Mouse (Mus musculus): ENCODE measurements around the gene Plg. TPM values are rescaled to one million over a fixed set of nuclear protein-coding genes. Genes with fewer than 3 reads are reported as not detected.

Plg gene
- total RNA-seq (2021), result not detected
- long read RNA-seq, experiment 1, result 0 reads
- long read RNA-seq, experiment 2, result 0 reads

DNA sequence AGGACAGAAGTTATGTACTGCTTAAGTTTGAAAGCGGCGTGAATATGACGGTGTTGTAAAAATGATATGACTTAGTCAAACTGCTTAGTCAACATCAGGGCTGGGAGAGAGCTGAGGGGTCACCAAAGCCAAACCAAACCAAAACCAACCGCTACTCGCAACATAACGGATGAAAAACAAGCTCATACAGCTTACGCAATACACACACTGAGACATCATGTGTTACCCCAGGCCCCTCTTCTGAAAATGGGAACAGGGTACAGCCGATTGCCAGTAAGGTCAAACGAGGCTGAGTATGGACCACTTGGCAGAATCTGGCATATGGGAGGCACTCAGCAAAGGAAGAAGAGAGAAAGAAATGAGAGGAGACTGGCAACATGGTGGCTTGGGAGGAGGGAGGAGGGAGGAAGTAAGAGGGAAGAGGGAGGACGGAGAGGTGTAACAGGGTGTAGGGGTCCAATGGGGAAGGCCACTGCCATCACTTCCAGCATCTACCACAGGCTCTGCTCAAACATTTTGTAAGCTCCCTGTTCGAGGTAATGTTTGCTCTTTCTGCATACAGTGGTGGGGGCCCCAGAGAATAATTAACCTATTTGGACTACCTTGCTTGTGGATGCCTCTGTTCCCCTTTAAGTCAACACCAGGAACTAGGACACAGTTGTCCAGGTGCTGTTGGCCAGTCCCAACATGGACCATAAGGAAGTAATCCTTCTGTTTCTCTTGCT lies at the start of gene Plg:
Plg (plus strand) TSS at position 628 of the 725 bp plus-strand sequence.
- no peak for DNase-seq (ENCODE audit: low spot score in 2 of 2)

DNA sequence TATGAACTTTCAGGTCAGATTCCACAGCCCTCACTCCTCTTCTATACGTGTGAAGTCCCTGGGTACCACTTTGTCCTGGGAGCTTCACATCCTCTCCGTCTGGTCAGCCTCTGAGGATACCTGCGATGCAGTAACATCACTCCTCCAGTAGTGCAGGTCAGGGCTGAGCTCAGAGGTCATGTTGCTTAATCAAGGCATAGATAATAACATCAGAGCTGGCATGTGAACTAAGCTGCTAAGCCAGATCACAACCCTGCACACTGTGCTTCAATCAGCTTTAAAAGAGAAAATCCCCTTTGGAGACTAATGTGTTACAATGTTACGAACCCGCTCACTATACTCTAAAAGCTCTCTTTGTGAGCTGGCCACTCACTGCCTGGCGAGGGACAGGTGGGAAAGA lies 43.3 kb upstream of the Plg start:
- no peak for DNase-seq (ENCODE audit: low spot score in 2 of 2)

DNA sequence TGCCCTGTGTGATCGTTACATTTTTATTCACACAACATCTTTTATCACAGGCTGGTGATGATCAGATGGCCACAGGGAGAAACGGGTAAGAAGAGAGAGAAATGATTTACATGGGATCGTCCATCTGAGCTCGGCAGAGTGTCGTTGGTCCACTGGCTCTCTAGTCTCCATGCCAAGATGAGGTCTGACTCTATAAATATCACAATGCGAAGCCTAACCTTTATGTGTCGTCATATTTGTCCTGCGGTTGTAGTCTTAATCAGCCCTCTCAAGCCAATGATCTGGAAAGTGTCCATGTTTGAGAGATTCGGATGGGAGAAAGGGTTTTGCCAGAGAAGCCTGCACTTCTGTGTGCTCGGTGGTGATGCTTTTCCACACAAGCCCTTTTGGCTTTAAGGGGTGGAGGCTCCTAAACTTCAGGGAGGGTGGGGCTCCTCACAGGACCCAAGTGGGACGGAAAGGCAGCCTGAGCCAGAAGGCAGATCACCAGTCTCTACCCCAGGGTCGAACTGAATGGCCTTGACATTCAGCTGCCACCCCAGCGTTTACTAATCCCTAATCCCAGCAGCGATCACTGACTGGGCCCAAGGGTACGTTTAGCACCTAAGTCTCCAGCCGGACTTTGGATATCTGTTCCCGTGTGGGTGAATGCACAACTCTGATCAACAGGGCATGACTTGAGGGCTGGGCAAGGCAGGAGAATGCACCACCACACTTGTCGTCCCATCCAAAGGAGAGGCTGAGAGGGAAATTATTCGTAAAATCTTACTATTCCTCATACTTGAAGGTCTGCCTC lies 42.1 kb upstream of the Plg start:
- DNase-seq (ENCODE audit: low spot score in 2 of 2), result no peak

DNA sequence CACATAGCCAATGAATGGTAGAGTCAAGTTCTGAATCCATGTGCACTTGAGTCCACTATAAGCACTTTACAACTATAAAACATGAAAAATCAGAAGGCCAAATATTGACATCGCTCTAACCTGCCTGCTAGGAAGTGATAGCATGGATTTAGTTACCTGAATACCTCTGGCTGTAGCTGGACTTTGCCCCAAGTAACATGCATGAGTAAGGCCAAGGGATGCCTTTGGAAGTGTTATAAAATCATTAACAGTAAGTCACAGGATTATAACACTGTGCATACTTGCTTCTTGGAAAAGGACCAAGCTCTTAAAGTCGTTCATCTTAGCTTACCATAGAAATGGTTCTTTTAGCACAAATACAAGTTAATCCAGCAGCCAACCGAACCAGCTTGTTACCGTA lies 41.3 kb upstream of the Plg start:
- no peak for DNase-seq (ENCODE audit: low spot score in 2 of 2)

DNA sequence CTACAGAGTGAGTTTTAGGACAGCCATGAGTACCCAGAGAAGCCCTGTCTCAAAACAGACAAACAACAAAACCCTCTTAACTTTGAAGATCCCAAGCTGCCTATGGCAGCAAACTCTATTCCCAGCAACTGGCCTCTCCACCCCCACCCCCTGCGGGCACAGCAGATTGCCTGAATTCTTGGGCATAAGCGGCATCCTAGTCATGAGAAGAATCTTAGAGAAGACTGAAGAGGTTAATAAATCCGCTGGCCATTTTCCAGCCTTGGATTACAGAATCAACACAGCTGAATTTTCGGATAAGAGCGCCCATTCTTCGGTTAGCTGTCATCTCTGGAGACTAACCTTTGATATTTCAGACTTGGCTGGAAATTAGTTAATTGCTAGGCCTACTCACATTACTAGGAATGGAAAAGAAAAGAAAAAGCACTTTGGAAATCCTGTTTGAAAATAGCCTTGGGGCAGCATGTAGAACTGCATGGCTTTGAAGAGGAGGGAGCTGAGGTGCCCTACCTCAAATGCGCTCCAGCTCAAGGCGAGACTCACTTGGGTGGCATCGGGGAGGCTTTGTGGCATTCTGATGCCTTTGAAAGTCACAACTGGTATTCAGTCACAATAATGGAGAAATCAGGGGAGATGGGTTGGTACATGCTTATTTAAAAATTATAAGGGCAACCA lies 34.6 kb upstream of the Plg start:
- no peak for DNase-seq (ENCODE audit: low spot score in 2 of 2)

DNA sequence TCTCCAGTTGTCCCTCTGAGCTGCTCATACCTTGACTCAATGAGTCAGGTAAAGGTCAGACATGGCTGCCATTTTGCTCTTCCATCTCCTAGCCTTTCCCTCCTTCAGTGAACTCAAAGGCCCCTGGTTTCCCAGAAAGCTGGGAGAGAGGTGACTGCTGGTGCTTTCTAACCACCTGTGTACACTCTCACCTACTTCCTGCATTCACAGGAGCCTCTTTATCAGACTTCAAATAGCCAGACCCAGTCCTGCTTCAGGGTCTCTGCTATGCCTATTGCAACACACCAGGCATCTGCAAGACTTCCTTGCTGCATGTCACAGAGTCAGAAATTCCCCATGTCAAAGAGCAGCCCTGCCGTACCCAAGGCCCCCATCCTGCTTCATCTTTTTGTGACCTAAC lies 30.9 kb upstream of the Plg start:
- no peak for DNase-seq (ENCODE audit: low spot score in 2 of 2)

DNA sequence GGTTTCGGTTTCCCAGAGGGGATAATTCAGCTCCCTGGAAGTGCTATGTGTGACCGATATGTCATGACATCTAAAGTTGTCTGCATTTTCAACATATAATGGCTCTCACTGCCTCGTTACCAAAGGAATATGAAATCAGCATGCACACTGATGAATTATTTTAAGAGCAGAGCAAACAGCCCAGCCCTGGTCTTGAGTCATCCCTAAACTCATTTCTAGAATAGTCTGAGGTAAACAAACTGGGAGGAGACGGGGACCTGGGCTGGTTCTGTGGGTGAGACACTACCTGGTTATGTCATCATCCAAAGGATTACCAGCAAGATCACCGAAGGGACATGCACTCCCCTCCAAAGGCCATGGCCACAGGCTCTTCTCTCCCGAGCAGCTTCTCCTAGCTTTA lies 26.8 kb upstream of the Plg start:
- DNase-seq (ENCODE audit: low spot score in 2 of 2), result no peak

DNA sequence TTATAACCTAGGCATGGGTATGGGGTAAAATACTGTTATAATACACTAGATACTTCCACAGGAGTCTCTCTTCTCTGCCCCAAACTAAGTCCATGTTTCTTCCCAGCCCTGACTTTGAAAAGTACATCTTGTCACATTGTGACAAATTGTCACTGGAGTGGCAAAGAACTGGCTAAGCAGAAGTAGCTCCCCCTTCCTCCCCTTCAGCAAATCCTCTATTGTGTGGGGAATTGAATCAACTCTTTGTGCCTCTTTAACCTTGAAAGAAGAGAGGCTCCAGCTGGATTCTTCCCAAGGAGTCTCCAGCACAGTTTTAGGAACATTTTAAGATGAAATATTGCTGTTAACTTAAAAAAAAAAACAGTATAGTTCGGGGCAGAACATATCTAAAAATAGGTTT lies 25.6 kb upstream of the Plg start:
- DNase-seq (ENCODE audit: low spot score in 2 of 2), result no peak

DNA sequence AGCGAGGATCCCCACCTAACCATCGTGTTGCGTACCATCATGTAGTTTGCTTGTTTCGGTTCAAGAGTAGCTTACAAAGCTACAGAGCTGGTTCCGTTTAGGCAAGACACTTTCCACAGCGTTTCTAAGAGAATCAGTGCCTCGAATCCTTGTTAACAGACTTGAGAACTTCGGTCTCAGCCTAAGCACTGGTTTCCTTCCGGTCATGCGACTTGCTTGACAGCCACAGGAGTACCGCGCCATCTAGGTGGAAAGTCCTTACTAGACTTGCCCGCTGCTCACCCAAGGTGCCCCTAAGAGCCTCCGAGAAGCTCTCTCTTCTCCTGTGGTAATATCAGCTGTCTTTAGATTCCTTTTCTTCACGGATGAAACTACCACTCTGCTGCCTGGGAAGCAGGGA lies 18.5 kb upstream of the Plg start:
- DNase-seq (ENCODE audit: low spot score in 2 of 2), result no peak

DNA sequence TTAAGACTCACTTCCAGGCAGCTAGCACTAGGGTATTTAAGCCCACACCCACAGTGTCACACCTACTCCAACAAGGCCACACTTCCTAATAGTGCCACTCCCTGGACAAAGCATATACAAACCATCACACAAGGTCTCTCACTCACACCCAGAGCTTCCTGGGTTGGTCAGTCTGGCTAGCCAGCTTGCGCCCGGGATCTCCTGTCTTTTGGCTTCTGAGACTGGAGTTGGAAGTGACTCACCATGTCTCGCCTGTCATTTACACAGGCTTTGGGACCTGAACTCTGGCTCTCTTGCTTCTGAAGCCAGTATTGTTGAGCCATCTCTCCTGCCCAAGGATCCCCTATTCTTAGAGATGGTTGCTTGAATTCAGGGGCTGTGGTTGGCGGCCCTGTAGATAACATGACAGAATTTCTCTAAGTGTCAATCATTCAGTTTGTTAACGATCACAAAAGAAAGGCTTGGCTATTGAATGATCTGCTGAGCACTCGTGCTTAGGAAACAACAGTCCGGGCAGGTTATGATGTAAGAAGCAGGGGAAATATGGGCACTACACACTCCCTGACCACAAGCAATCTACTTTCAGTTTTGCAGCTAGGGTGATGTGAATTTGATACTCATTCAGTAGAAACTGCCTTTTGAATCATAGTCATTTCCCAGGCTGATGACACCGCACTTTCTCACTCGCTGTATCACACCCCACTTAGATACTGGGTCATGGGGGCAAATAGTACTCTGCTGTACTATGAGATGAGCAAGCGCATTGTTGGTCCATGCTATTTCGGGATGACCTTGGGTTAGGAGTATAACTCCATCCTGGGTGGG lies 14.6 kb upstream of the Plg start:
- DNase-seq (ENCODE audit: low spot score in 2 of 2), result no peak

DNA sequence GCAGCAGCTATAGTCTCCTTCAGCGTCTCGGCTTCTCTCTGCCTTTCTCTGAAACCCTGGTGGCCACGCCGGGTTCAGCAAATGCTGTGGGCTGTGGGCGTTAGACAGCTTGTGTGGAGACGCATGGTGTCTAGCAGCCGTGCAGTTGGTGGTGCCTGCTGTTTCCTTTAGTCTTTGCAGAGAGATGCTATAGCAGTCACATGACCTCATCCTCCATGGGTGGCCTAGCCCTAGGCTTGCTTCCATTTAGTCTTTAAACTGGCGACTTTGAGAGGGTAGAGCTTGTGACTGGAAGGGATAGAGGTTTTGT lies 14.0 kb upstream of the Plg start:
- peak; percentile 41 to 52 for DNase-seq (ENCODE audit: low spot score in 2 of 2)

DNA sequence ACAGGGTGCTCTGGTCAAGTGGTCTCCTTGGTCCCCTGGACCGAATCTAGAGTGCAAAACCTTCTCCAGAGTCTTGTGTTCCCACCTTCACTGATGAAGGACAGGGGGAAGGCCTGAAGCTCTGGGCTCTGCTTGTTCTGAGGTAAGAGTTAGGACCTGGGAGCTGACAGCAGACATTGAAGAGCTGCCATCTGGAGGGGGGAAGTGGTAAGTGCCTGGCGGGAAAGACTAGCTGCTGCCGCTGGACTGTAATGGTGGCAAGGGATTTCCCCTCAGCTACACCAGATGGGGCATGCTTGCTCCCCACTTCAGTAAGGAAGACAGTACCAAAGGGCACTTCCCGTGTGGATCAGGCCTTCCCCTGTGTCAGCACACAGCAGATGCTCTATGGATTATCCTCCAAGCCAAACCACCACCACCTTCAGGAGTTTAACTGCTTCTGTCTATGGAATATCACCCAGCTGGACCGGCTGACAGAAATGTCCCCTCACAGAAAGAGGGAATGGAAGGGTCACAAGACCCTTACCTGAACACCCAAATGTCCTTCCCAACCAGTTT lies 11.0 kb upstream of the Plg start:
- peak; percentile 37 to 60 for DNase-seq (ENCODE audit: low spot score in 2 of 2)

DNA sequence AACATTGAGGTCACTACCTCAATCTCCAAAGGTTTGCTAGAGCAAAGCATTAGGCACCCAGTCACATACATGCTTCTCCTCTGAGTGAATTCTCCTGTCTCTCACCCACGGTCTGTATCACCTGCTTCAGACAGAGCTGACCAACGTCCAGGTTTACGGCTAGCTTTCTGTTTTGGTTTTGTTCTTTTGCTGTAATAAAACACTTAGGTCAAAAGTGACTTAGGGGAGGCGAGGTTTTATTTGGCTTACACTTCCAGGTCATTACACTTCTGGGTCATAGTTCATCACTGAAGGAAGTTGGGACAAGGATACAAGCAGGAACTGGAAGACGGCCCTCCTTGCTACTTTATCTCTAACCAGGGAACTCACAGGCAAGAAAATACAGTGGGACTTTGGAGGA lies 9.0 kb upstream of the Plg start:
- DNase-seq (ENCODE audit: low spot score in 2 of 2), result no peak

DNA sequence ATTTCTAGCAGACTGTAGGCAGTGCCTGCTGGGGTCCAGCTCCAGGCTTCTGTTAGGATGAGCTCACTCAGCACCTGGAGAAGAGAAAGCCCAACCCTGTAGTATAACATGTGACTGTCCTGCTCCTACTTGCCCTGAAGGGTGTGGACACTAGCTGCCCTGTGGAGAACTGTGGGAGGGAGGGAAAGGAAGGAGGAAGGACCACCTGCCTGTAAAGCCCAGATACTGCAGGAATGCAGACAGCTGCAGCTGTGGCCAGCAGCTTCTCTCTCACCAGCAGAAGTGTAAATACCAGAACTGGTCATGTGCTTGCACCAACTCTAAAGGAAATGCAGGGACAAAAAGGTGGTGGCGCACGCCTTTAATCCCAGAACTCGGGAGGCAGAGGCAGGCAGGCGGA lies 8.1 kb upstream of the Plg start:
- DNase-seq (ENCODE audit: low spot score in 2 of 2), result no peak

DNA sequence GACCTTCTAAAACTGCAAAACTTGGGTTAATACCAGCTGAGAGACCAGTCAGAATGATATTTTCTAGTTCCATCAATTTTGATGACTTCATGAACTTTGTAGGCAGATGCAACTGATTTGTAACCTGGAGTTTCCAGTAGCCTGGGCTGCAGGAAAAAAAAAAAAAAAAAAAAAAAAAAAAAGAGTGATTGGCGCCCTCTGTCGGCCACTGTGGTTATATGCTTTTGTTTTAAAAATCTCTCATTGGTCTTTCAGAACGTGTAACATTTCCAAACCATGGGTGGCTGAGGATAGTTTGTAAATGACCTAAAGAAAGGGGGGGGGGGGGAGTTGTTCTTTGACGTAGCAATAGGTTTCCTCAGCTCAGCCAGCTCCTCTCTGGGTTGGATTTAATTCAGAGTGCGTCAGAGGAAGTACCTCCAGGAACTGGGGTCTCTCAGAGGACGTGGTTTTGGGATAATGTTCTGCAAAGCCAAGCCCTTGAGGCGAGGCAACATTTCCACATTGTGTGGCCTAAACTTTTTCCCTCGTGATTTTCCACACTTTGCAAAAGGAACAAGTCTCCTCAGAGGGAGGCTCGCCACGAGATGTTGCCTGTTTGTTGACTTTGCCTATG lies 7.0 kb upstream of the Plg start:
- DNase-seq (ENCODE audit: low spot score in 2 of 2), result peak in 1 of 2 experiments; percentile 7

DNA sequence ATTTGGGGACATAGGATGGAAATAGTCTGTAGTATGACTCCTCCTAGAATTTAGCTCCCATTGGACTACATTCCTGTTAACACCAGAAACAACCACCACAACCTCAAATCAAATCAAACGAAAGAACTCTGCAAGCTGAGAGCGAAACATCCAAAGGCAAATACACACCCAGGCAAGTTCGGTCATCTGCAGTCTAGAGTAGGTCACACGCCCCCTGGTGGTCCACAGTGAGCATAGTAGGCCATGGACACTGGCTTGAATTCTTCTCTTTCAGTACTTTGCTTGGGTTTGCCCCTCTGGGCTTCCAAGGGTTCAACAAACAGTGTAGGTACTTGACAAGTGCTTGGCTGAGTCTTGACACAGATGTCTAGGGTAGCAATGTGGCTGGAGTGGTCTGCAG lies 6.4 kb upstream of the Plg start:
- peak; percentile 40 to 70 for DNase-seq (ENCODE audit: low spot score in 2 of 2)

DNA sequence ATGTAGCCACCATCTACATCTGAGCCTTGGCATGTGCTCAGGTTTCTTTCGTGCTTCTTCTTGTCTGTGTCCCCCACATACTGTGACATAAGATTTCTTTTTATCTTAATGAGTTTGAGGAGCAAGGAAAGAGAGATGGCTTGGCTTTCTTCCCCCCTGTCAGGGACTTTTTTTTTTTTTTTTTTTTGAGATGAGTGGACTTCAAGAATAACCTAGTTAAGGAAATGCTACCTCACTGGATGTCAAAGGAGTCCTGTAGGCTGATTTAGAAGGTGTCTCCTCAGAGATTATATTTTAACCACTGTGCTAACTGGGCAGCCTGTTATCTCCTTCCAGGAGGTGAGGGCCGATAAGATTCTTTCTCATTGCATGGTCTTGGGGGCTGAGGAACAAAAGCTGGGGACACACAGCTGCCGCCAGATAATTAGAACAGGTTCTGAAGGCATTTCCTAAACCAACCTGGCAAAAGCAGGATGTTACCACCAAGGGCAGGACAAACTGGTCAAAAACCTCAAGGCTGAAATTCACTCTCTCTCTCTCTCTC lies 4.7 kb upstream of the Plg start:
- no peak for DNase-seq (ENCODE audit: low spot score in 2 of 2)

DNA sequence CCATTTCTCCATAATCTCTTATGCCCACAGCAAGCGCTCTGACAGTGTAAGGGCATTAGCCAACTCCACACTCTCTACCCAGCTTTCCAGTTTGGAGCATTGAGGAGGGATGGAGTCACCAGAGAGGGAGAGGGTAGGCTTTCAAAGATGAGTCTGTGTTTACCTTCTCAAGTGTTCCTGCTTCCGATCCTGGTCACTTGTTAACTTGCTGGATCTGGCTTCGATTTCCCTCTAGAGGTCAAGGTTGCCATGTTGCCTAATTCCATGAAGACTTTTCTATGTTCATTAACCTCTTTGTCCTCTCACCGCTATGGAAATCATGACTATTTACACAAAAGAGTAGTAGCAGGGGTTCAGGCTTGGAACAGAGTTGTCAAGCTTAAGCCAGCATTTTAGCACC lies 1.9 kb downstream of the Plg start:
- DNase-seq (ENCODE audit: low spot score in 2 of 2), result no peak

DNA sequence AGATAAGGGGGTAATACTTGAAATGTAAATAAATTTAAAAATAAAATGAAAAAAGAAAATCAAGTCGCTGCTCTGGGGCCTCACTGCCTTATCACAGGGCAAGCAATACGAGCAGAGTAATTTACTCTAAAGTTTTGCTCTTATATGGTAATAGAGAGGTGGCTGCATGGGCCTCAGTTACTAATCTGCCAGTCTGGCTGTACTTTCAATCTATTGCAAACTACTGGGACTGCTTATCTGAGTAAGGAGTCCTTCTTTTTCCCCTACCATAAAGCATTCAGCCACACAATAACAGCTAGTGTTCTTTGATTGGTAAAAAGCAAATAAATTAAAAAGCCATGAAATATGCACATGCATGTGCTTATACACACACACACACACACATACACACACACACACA lies 3.2 kb downstream of the Plg start:
- DNase-seq (ENCODE audit: low spot score in 2 of 2), result no peak

DNA sequence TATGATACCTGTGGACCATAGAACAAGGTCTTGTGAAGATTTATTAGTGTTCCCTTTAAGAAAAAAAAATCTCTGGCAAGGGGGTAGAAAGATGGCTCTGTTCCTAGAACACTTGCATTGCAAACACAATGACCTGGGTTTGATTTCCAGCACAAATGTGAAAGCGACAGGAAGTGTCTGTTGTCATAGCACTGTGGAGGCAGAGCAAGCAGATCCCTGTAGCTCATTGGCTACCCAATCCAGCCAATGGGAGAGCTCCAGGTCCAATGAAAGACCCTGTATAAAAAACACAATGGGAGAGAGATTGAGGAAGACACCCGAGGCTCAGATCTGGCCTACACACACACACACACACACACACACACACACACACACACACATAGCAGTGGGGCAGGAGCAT lies 4.1 kb downstream of the Plg start:
- no peak for DNase-seq (ENCODE audit: low spot score in 2 of 2)

Measured in layer of hippocampus, postnatal 14 days (tissue).